Mouse (Mus musculus) liver, embryonic 14.5 days (tissue): ENCODE results near the gene Trhr2.

Experiments used
- CTCF ChIP-seq: IDR thresholded peaks from 2 replicates; pipeline ENCODE4 v1.5.1; 2016; ENCODE audit warnings: antibody characterized with exemption, low read depth, control low read depth
- EP300 ChIP-seq: IDR thresholded peaks from 2 replicates; pipeline ENCODE4 v1.6.1; 2016; ENCODE audit warnings: antibody characterized with exemption, low read depth

DNA sequence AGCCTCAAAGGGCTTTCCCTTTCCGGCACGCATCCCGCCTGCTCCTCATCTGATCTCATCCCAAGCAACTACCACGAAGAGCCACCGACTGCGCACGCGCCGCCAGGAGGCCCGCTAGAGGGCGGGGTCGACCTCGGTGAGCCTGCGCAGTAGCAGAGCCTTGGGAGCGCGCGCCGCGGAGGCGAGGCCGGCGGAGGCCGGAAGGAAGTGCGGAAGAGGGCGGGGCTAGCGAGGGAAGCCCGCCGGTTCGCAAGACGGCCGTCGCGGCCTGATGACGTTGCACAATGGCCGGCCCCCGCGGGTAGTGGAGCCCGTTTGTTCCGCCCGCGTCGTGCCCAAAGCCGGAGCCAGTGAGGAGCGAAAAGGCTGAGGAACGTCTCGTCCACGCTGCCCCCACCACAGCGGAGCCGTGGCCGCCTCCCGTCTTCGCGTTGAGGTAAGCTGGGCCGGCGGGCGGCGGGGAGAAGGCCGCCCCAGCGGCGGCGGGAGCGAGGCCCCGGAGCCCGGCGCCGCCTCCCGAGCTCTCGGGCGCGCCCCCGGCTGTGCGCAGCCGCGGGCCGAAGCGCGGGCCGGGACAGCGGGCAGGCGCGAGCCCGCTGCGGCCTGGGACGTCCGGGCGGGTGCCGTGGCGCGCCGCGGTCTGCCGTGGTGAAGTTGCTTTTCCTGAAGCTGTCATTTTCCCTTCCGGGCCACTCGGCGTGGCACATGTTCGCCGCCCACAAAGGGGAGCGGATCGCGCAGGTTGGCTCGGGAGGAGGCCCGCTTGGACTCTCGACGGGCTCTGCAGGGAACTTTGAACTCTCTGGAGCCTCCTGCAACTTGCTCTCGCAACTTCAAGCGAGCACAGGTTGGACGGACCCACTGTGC lies 16.1 kb upstream of the Trhr2 start, which contains the start of gene Zc3h18:
- peak; percentile 68 for TF ChIP-seq CTCF
- TF ChIP-seq EP300: no peak
